ENCODE assay signal across 13 mouse cellular contexts in genomic region chr2:77761967-77762366, GRCm38 (mm10). TPM values are rescaled to one million over a fixed set of nuclear protein-coding genes. Genes with fewer than 3 reads are reported as not detected.
"Had no signal": no experiment of that assay in that cellular context is flagged by ENCODE, and none has a peak within 500 bp of the region (broad histone marks: within the 10 kb centered on the region; RNA-seq: fewer than 3 reads in every experiment).

No protein-coding gene starts in this region.

- H3K9ac ChIP-seq: limb, embryonic 15.5 days; liver, embryonic 12.5 days; lung, embryonic 14.5 days; neural tube, embryonic 15.5 days had no signal

- H3K9me3 ChIP-seq: limb, embryonic 15.5 days; liver, embryonic 12.5 days; midbrain, embryonic 10.5 days; neural tube, embryonic 15.5 days had no signal

- H3K4me2 ChIP-seq: limb, embryonic 15.5 days; liver, embryonic 12.5 days; lung, embryonic 14.5 days; neural tube, embryonic 15.5 days had no signal

- DNase-seq: kidney, postnatal 25 days; lung, embryonic 14.5 days; lung, postnatal 10 days; lung, postnatal 4 days; midbrain, embryonic 14.5 days; thymus, postnatal 4 days had no signal

- H3K36me3 ChIP-seq: limb, embryonic 15.5 days; liver, embryonic 12.5 days; midbrain, embryonic 10.5 days; neural tube, embryonic 15.5 days had no signal

- ATAC-seq: liver, embryonic 12.5 days had no signal

- H3K27ac ChIP-seq: limb, embryonic 15.5 days; liver, embryonic 12.5 days; midbrain, embryonic 10.5 days; neural tube, embryonic 15.5 days had no signal

- H3K4me3 ChIP-seq: limb, embryonic 15.5 days; liver, embryonic 12.5 days; midbrain, embryonic 10.5 days; myocyte; neural tube, embryonic 15.5 days had no signal

- H3K27me3 ChIP-seq: limb, embryonic 15.5 days; liver, embryonic 12.5 days; neural tube, embryonic 15.5 days had no signal

- H3K4me1 ChIP-seq: limb, embryonic 15.5 days; liver, embryonic 12.5 days; midbrain, embryonic 10.5 days; neural tube, embryonic 15.5 days had no signal

RNA-seq across cellular contexts. Expression of gene Zfp385b, which starts 57.5 kb away (rescaled TPM):
- total RNA-seq: megakaryocyte, adult 5-6 weeks had no signal
- polyA plus RNA-seq: spleen, adult 2 months had no signal
